Mouse (Mus musculus): Measurements from ENCODE around the gene Fam173b. TPM values are rescaled to one million over a fixed set of nuclear protein-coding genes. Genes with fewer than 3 reads are reported as not detected.

Fam173b gene
- polyA plus RNA-seq, 1 experiment: 0.71 TPM

- Histone ChIP-seq H3K4me3 (replicated peaks) (no peak overlapping the region), H3K4me1 (ENCODE audit: control insufficient read depth) (peaks cover 10% of the 10 kb centered on the region), H3K9me3 (ENCODE audit: control insufficient read depth, low read length) (no peaks in the 10 kb centered on the region), H3K36me3 (ENCODE audit: control insufficient read depth) (peaks cover 18% of the 10 kb centered on the region), H3K27me3 (ENCODE audit: control insufficient read depth) (no peaks in the 10 kb centered on the region)
- TF ChIP-seq GATA1 (IDR thresholded peaks at IDR 0.05; ENCODE audit: low read length): no peak
These were observed 16.4 kb upstream of the Fam173b start for GRCm38 (mm10) chr15:31585238-31585637.

GRCm38 (mm10) chr15:31586088-31586487 lies 15.6 kb upstream of the Fam173b start:
- TF ChIP-seq GATA1 (IDR thresholded peaks at IDR 0.05; ENCODE audit: low read length) (no peak), TAL1 (IDR thresholded peaks at IDR 0.05; ENCODE audit: low read length) (no peak)
- H3K36me3 ChIP-seq (ENCODE audit: control insufficient read depth): peaks cover 26% of the 10 kb centered on the region
- H3K4me3 ChIP-seq (replicated peaks): no peak overlapping the region
- H3K9me3 ChIP-seq (ENCODE audit: control insufficient read depth, low read length): no peaks in the 10 kb centered on the region
- H3K27me3 ChIP-seq (ENCODE audit: control insufficient read depth): no peaks in the 10 kb centered on the region
- H3K4me1 ChIP-seq (ENCODE audit: control insufficient read depth): peaks cover 10% of the 10 kb centered on the region

- H3K27me3 ChIP-seq (ENCODE audit: control insufficient read depth): no peaks in the 10 kb centered on the region
- H3K9me3 ChIP-seq (ENCODE audit: control insufficient read depth, low read length): no peaks in the 10 kb centered on the region
- H3K36me3 ChIP-seq (ENCODE audit: control insufficient read depth): peaks cover 31% of the 10 kb centered on the region
- TF ChIP-seq TAL1 (IDR thresholded peaks at IDR 0.05; ENCODE audit: low read length): no peak
- H3K4me1 ChIP-seq (ENCODE audit: control insufficient read depth): peaks cover 10% of the 10 kb centered on the region
- no peak overlapping the region for H3K4me3 ChIP-seq (replicated peaks)
These were observed 15.1 kb upstream of the Fam173b start for GRCm38 (mm10) chr15:31586519-31586918.

DNA sequence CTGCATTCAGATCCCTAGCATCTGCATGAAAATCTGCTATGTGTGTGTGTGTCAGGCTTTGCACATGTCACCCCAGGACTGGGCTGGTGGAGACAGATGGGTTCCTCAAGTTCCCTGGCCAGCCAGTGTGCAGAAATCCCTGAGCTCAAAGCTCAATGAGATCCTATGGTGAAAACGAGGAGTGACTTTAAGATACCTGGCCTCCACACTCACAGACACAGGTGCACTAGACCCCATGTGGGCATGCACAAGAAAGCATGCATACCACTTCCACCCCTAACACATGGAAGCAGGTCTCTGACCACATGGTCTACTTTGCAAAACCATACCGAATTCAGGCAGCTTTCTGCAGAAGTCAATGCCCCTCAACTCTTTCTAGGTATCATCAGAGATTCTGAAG lies 13.9 kb upstream of the Fam173b start:
- H3K9me3 ChIP-seq (ENCODE audit: control insufficient read depth, low read length): no peaks in the 10 kb centered on the region
- peaks cover 43% of the 10 kb centered on the region for H3K36me3 ChIP-seq (ENCODE audit: control insufficient read depth)
- H3K27me3 ChIP-seq (ENCODE audit: control insufficient read depth): no peaks in the 10 kb centered on the region
- TF ChIP-seq TAL1 (IDR thresholded peaks at IDR 0.05; ENCODE audit: low read length) (no peak), GATA1 (IDR thresholded peaks at IDR 0.05; ENCODE audit: low read length) (no peak)
- no peak overlapping the region for H3K4me3 ChIP-seq (replicated peaks)
- peaks cover 10% of the 10 kb centered on the region for H3K4me1 ChIP-seq (ENCODE audit: control insufficient read depth)

DNA sequence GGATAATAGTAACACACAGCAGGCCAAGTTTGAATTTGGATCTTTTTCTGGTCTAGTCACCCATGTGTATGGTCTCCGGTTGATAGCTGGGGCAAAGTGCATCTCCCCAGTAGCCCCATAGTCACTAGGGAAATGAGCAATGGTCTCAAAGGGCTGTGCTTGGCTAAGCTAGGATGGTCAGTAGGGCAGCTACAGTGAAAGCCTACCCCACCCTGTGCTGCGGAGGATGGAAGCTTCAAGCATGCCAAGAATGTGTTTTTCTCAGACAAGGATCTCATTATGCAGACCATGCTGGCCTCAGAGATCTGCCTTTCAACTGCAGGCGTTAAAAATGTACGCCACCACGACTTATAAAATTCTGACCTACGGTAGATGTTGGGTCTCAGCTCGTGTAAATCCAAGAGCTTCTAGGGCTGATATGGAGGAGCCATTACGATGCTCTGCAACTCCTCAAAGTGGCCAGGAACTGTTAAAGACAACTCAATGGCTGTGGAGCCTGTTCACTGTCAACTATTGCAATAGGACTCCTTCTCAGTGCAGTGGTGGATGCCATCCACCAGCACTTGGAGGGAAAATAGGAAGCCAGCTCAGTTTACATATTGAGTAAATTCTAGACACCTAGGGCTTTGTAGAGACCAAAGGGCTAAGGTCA lies 12.5 kb upstream of the Fam173b start:
- Histone ChIP-seq H3K27me3 (ENCODE audit: control insufficient read depth) (no peaks in the 10 kb centered on the region), H3K9me3 (ENCODE audit: control insufficient read depth, low read length) (no peaks in the 10 kb centered on the region), H3K36me3 (ENCODE audit: control insufficient read depth) (peaks cover 57% of the 10 kb centered on the region), H3K4me1 (ENCODE audit: control insufficient read depth) (peaks cover 10% of the 10 kb centered on the region), H3K4me3 (replicated peaks) (no peak overlapping the region)
- TF ChIP-seq TAL1 (IDR thresholded peaks at IDR 0.05; ENCODE audit: low read length) (no peak), GATA1 (IDR thresholded peaks at IDR 0.05; ENCODE audit: low read length) (no peak)

- Histone ChIP-seq H3K36me3 (ENCODE audit: control insufficient read depth) (peaks cover 67% of the 10 kb centered on the region), H3K4me1 (ENCODE audit: control insufficient read depth) (peaks cover 10% of the 10 kb centered on the region), H3K4me3 (replicated peaks) (no peak overlapping the region), H3K27me3 (ENCODE audit: control insufficient read depth) (no peaks in the 10 kb centered on the region), H3K9me3 (ENCODE audit: control insufficient read depth, low read length) (no peaks in the 10 kb centered on the region)
- TF ChIP-seq GATA1 (IDR thresholded peaks at IDR 0.05; ENCODE audit: low read length) (no peak), TAL1 (IDR thresholded peaks at IDR 0.05; ENCODE audit: low read length) (no peak)
These were observed 11.5 kb upstream of the Fam173b start for GRCm38 (mm10) chr15:31590176-31590575.

DNA sequence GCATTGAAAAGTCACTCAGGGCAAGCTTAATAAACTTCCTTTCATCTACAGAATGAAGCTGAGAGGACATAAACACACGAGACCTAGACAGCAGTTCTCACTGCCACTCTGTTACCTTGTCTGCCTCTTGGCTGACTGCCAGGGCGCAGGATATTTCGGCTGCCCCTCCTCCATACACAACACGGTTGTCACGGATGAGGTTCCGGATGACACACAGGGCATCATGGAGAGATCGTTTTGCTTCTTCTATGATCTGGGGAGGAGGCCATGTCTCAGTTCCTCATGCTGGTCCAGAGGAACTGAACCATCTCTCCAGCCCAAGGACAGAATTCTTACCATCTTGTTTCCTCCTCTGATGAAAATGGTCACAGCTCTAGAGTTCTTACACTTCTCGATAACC lies 9.1 kb upstream of the Fam173b start:
- TF ChIP-seq TAL1 (IDR thresholded peaks at IDR 0.05; ENCODE audit: low read length) (no peak), GATA1 (IDR thresholded peaks at IDR 0.05; ENCODE audit: low read length) (no peak)
- no peak overlapping the region for H3K4me3 ChIP-seq (replicated peaks)
- no peaks in the 10 kb centered on the region for H3K4me1 ChIP-seq (ENCODE audit: control insufficient read depth)
- no peaks in the 10 kb centered on the region for H3K9me3 ChIP-seq (ENCODE audit: control insufficient read depth, low read length)
- H3K36me3 ChIP-seq (ENCODE audit: control insufficient read depth): peaks cover 91% of the 10 kb centered on the region
- no peaks in the 10 kb centered on the region for H3K27me3 ChIP-seq (ENCODE audit: control insufficient read depth)

DNA sequence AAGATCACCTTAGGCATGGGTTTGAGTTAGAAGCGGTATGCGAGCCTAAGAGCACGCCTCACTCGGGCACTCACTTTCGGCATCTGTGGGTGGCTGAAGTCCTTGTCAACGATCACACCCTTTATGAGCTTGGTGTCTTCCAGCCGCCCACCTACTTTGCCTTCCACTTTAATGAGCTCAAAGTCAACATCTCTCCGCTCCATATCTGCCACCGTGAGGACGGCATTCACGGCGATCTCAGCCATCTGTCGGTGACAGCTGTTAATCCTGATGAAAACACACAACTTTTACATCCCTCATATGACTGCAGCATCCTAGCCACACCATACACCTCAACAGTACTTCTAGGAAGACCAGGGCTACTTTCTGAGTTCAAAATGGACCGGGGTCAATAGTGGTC lies 7.4 kb upstream of the Fam173b start:
- no peak overlapping the region for H3K4me3 ChIP-seq (replicated peaks)
- no peaks in the 10 kb centered on the region for H3K27me3 ChIP-seq (ENCODE audit: control insufficient read depth)
- peaks cover 11% of the 10 kb centered on the region for H3K4me1 ChIP-seq (ENCODE audit: control insufficient read depth)
- H3K36me3 ChIP-seq (ENCODE audit: control insufficient read depth): peaks cover 98% of the 10 kb centered on the region
- no peaks in the 10 kb centered on the region for H3K9me3 ChIP-seq (ENCODE audit: control insufficient read depth, low read length)
- no peak for TF ChIP-seq GATA1 (IDR thresholded peaks at IDR 0.05; ENCODE audit: low read length)
- no peak for TF ChIP-seq TAL1 (IDR thresholded peaks at IDR 0.05; ENCODE audit: low read length)

- Histone ChIP-seq H3K36me3 (ENCODE audit: control insufficient read depth) (peaks cover 87% of the 10 kb centered on the region), H3K27me3 (ENCODE audit: control insufficient read depth) (no peaks in the 10 kb centered on the region), H3K9me3 (ENCODE audit: control insufficient read depth, low read length) (no peaks in the 10 kb centered on the region), H3K4me1 (ENCODE audit: control insufficient read depth) (peaks cover 23% of the 10 kb centered on the region), H3K4me3 (replicated peaks) (no peak overlapping the region)
- no peak for TF ChIP-seq TAL1 (IDR thresholded peaks at IDR 0.05; ENCODE audit: low read length)
- TF ChIP-seq GATA1 (IDR thresholded peaks at IDR 0.05; ENCODE audit: low read length): no peak
These were observed 6.0 kb upstream of the Fam173b start for GRCm38 (mm10) chr15:31595651-31596050.

GRCm38 (mm10) chr15:31599834-31600233 lies 1.8 kb upstream of the Fam173b start:
- Histone ChIP-seq H3K36me3 (ENCODE audit: control insufficient read depth) (peaks cover 45% of the 10 kb centered on the region), H3K4me3 (replicated peaks) (peak overlapping the region; percentile 79), H3K4me1 (ENCODE audit: control insufficient read depth) (peaks cover 40% of the 10 kb centered on the region), H3K27me3 (ENCODE audit: control insufficient read depth) (no peaks in the 10 kb centered on the region), H3K9me3 (ENCODE audit: control insufficient read depth, low read length) (no peaks in the 10 kb centered on the region)
- TF ChIP-seq GATA1 (IDR thresholded peaks at IDR 0.05; ENCODE audit: low read length) (no peak), TAL1 (IDR thresholded peaks at IDR 0.05; ENCODE audit: low read length) (no peak)

Measured in erythroblast, embryonic 14.5 days (primary cell).